Mouse (Mus musculus): ENCODE measurements around the gene Psma6.
A peak's percentile ranks its signal among the peaks of the same experiment; 100 is the strongest.

The Psma6 gene

GRCm38 (mm10) chr12:55440416-55440815, 56.4 kb downstream of the Psma6 start:
- DNase-seq, result no peak

DNA sequence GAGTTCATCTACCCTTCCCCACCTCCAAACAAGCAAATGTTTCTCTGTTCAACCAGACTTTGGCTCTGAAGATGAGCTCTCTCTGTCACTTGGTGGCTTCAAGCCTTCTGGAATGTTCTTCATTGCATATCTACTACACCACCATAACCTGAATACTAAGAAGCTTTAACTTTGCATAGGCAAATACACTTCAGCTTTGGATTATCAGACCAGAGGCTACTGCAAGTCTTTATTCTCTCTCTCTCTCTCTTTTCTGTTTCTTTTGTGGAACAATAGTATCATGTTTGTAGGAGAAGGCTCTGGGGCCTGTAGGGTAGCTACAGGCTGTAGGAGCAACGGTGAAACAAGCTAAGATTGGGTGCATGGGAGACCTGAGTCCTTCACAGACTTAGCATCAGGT, 58.2 kb downstream of the Psma6 start:
- no peak for DNase-seq

GRCm38 (mm10) chr12:55442861-55443850, 59.1 kb downstream of the Psma6 start:
- peak; percentile 88 to 89 for DNase-seq

- DNase-seq, result no peak
Measured at GRCm38 (mm10) chr12:55444031-55444451, 60.0 kb downstream of the Psma6 start.

- DNase-seq, result no peak
Measured at GRCm38 (mm10) chr12:55445583-55445982, 61.6 kb downstream of the Psma6 start.

DNA sequence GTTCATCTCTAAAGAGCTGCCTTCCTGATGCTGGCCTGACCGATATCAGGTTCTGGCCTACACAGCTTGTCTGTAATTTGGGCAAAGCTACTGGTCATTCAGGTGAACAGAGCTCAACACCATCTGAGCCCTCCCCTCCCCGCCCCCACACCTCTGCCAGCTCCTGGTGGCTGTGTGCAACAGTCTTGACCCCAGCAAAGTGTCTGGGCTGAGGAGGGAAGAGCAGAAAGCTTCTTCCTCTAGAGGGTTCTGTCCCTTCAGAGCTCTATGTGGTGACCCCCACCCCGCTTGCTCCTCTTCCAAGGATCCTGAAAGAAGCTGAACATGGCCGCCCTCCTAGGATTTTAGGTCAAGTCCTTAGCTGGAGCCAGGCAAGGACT, 62.3 kb downstream of the Psma6 start:
- no peak for DNase-seq

GRCm38 (mm10) chr12:55446746-55447395, 62.8 kb downstream of the Psma6 start:
- peak; percentile 54 to 60 for DNase-seq

DNA sequence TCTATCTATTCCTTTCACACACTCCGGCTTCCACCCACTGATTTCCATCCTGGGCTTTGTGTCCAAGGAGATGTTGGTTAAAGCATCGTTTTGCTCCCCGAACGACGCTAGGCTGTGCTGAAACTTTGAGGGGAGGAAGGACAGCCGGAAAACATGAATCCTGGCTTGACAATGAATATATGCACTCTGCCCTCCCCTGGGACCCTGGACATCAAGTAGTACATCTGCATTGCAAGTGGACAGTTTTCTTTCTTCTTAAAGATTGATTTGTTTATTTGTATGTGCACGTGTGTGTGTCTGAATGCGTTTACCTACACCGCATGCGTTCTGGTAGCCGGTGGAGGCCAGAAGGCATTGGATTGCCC, 63.4 kb downstream of the Psma6 start:
- DNase-seq, result no peak

DNA sequence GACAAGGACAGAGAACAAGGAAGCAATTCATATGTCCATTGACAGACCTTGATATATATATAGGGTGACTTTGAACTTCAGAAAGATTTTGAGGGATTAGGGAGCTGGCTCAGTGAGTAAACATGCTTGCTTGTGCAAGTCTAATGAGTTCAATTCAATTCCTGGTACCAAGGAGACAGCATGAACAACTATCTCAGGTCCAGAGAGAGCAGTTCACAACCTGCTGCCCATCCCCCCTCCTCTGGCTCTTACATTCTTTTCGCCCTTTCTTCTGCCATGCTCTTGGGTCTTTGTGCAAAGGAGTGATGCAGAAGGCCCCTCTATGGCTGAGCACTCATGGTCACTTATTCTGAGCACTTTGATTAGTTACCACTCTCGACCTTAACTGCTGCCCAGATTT, 64.4 kb downstream of the Psma6 start:
- DNase-seq, result no peak

DNA sequence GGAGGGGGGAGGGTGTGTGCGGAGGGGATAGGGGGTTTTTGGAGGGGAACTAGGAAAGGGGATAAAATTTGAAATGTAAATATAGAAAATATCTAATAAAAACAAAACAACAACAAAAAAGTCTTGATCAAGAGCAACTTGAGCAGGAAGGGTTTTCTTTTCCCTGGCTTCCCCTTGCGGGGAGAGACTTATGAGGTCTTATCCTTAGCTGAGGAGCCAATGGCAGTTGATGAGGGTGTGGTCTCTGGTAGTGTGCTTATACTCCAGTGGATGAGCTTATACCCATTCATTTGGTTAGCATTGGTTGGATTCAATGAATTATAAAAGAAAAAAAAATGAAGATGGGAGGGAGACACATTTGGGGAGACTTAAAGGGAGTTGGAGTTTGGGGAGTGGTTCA, 65.0 kb downstream of the Psma6 start:
- no peak for DNase-seq

DNA sequence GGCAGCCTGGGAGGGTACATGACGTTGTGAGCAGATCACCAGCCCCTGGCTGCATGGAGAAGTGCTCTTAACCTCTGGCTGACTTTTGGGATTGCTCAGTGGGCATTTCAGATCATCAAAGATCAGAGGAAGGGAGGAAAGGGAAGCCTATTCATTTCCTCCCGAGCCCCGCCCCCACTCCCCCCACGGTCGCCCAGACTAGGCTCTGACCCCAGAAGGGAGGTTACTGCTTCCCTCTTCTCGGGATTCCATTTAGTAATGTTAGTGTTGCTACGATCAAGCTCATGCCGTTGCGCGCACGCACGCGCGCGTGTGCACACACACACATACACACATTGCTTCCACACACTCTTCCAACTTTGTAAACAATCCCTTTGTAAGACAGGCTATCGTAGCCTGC, 66.4 kb downstream of the Psma6 start:
- DNase-seq, result no peak

- no peak for DNase-seq
Measured at GRCm38 (mm10) chr12:55452839-55453238, 68.8 kb downstream of the Psma6 start.

DNA sequence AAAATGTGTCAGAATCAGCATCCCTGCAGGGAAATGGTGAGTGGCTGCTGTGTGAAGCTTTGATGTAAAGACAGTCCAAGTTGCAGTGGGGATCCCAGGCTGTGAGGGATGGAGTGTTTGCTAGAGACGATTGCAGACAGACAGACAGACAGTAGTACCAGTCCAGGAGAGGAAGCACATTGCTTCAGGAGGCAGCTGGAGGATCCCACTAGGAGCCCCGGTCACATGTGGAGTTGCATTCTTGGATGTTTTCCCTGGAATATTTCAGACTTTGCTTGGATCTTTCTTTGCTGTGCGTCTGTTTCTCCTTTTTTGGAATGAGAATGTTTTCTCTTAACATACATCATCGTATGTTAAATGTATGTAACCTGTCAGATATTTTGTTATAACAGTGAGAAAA, 69.9 kb downstream of the Psma6 start:
- no peak for DNase-seq

DNA sequence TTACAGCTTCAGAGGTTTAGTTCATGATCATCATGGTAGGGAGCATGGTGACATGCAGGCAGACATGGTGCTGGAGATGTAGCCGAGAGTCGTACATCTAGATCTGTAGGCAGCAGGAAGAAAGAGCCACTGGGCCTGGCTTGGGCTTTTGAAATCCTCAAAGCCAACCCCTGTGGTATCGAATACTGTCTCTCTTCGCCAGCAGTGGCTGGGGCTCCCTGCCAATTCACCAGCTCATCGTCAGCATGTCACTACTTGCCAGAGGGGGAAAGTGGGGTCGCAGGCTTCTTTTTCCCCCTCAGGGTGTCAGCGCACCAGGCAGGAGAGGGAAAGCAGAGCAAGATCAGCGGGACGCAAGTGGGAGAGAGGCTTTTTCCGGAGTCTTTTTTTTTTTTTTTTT, 71.2 kb downstream of the Psma6 start:
- DNase-seq, result no peak

DNA sequence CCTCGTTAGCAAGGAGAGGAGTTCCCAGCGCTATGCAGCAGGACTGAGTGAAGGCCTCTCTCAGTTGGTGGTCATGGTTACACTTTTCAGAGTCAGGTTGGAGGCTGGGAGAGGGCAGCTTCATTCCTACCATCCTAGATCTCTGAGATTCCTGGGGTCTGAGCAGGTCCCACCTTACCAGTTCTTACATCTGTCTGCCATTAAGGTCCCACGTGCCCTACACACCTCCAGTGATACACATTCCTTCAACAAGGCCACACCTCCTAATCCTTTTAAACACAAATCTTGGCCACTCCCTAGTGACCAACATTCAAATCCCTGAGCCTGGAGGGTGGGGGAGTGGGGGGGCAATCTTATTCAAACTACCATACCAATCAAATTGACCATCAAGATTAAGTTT, 72.1 kb downstream of the Psma6 start:
- no peak for DNase-seq

GRCm38 (mm10) chr12:55456893-55457292, 72.9 kb downstream of the Psma6 start:
- no peak for DNase-seq

DNA sequence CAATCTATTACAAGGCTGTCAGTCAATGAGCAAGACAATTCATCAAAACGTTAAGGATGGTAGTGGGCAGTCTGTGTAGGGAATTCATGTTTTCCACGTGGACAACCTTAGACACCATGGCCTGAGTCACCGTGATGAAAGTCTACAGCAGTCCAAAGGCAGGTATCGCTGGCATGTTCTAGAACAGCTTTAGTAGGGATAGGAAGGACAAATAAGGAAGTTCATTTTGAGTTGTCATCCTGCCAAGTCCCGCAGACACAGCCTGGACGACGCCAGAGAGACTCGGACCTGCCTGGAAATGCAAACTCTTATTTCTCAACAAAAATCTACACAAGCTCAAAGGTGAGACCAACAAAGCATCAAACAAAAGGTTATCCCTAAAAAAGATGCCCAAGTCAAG, 75.7 kb downstream of the Psma6 start:
- no peak for DNase-seq

DNA sequence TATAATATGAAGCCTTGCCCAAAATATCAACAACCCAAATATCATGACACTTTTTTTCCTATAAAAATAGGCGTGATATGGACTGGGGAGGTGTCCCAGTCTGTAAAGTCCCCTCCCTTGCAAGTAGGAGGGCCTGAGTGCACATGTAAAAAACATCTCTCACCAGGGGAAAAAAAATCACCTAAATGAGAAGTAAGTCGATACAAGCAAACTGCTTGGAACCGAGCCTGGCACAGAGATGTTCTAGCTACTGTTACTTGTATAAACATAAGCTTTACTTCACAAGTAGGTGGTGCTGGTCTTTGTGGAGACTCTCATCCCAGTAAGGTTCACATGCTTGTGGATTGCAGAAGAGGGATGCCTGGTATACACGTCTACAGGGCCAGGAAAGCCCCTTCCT, 76.9 kb downstream of the Psma6 start:
- no peak for DNase-seq

DNA sequence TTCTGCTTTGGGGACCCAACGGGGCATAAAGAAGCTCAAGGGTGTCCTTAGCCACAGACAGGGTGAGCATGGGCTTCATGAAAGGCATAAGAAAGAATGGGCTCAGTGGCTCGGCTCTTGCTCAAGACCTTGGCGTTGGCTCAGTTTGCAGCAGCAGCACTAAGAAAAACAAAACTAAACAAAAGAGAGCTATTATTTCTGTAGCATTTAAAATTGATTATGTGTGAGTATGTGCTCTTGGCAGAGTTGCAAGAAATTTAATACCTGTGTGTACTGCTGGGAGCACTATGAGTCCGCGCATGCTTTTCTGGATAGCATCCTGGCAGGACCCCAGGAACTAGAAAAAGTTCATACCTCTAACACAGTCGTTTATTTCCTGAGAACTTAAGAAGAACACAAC, 77.7 kb downstream of the Psma6 start:
- DNase-seq, result no peak

- no peak for DNase-seq
Measured at GRCm38 (mm10) chr12:55462456-55462855, 78.4 kb downstream of the Psma6 start.

GRCm38 (mm10) chr12:55463087-55463486, 79.1 kb downstream of the Psma6 start:
- DNase-seq, result no peak

GRCm38 (mm10) chr12:55463992-55464845, 80.2 kb downstream of the Psma6 start:
- peak; percentile 91 to 92 for DNase-seq

- DNase-seq, result no peak
Measured at GRCm38 (mm10) chr12:55464846-55465361, 80.9 kb downstream of the Psma6 start.

All from kidney, adult 8-10 months (tissue).